Mouse (Mus musculus): ENCODE measurements around the gene Gm26657. TPM values are rescaled to one million over a fixed set of nuclear protein-coding genes. Genes with fewer than 3 reads are reported as not detected.

Gm26657 gene
- polyA plus RNA-seq, 1 experiment from 2014 or later: not detected

- 99% methylated on average over 2 of the region's 2 CpGs for WGBS
- Histone ChIP-seq H3K27me3 (ENCODE audit: control insufficient read depth, insufficient read depth, low read length) (no peaks in the 10 kb centered on the region), H3K4me2 (replicated peaks) (no peak overlapping the region), H3K36me3 (replicated peaks; ENCODE audit: control insufficient read depth, insufficient read depth) (peaks cover 54% of the 10 kb centered on the region), H3K27ac (no peak overlapping the region), H3K9me3 (ENCODE audit: control insufficient read depth, low read length) (no peaks in the 10 kb centered on the region), H3K9ac (no peak overlapping the region), H3K4me3 (replicated peaks; ENCODE audit: low read length) (no peak overlapping the region), H3K4me1 (replicated peaks; ENCODE audit: control insufficient read depth, insufficient read depth, low read length) (no peaks in the 10 kb centered on the region)
- no peak for DNase-seq (ENCODE audit: low spot score)
- ATAC-seq (ENCODE audit: low FRiP score): no peak
These were observed 6.5 kb downstream of the Gm26657 start for GRCm38 (mm10) chr4:56746345-56746744.

- DNase-seq (ENCODE audit: low spot score) (no peak), ATAC-seq (ENCODE audit: low FRiP score) (no peak)
- Histone ChIP-seq H3K9me3 (ENCODE audit: control insufficient read depth, low read length) (no peaks in the 10 kb centered on the region), H3K9ac (no peak overlapping the region), H3K4me2 (replicated peaks) (no peak overlapping the region), H3K4me3 (replicated peaks; ENCODE audit: low read length) (no peak overlapping the region), H3K27ac (no peak overlapping the region), H3K4me1 (replicated peaks; ENCODE audit: control insufficient read depth, insufficient read depth, low read length) (no peaks in the 10 kb centered on the region), H3K36me3 (replicated peaks; ENCODE audit: control insufficient read depth, insufficient read depth) (peaks cover 63% of the 10 kb centered on the region), H3K27me3 (ENCODE audit: control insufficient read depth, insufficient read depth, low read length) (no peaks in the 10 kb centered on the region)
- 97% methylated on average over 9 of the region's 9 CpGs for whole genome bisulfite sequencing
These were observed 7.6 kb downstream of the Gm26657 start for GRCm38 (mm10) chr4:56747456-56747855.

GRCm38 (mm10) chr4:56756021-56756420 is 16.2 kb downstream of the Gm26657 start:
- H3K9me3 ChIP-seq (ENCODE audit: control insufficient read depth, low read length): no peaks in the 10 kb centered on the region
- 97% methylated on average over 5 of the region's 5 CpGs for WGBS
- no peaks in the 10 kb centered on the region for H3K27me3 ChIP-seq (ENCODE audit: control insufficient read depth, insufficient read depth, low read length)
- H3K36me3 ChIP-seq (replicated peaks; ENCODE audit: control insufficient read depth, insufficient read depth): peaks cover 90% of the 10 kb centered on the region
- DNase-seq (ENCODE audit: low spot score) (no peak), ATAC-seq (ENCODE audit: low FRiP score) (no peak)
- no peaks in the 10 kb centered on the region for H3K4me1 ChIP-seq (replicated peaks; ENCODE audit: control insufficient read depth, insufficient read depth, low read length)
- H3K4me3 ChIP-seq (replicated peaks; ENCODE audit: low read length): no peak overlapping the region
- no peak overlapping the region for H3K27ac ChIP-seq
- H3K9ac ChIP-seq: no peak overlapping the region
- H3K4me2 ChIP-seq (replicated peaks): no peak overlapping the region

GRCm38 (mm10) chr4:56756966-56757600 is 17.2 kb downstream of the Gm26657 start:
- H3K4me2 ChIP-seq (replicated peaks): no peak overlapping the region
- H3K9me3 ChIP-seq (ENCODE audit: control insufficient read depth, low read length): no peaks in the 10 kb centered on the region
- no peaks in the 10 kb centered on the region for H3K27me3 ChIP-seq (ENCODE audit: control insufficient read depth, insufficient read depth, low read length)
- 95% methylated on average over 10 of the region's 10 CpGs for WGBS
- no peak overlapping the region for H3K9ac ChIP-seq
- H3K27ac ChIP-seq: no peak overlapping the region
- H3K4me1 ChIP-seq (replicated peaks; ENCODE audit: control insufficient read depth, insufficient read depth, low read length): no peaks in the 10 kb centered on the region
- no peak for ATAC-seq (ENCODE audit: low FRiP score)
- peaks cover 90% of the 10 kb centered on the region for H3K36me3 ChIP-seq (replicated peaks; ENCODE audit: control insufficient read depth, insufficient read depth)
- no peak overlapping the region for H3K4me3 ChIP-seq (replicated peaks; ENCODE audit: low read length)
- DNase-seq (ENCODE audit: low spot score): no peak

GRCm38 (mm10) chr4:56757693-56758092 is 17.8 kb downstream of the Gm26657 start:
- no peak overlapping the region for H3K4me2 ChIP-seq (replicated peaks)
- H3K36me3 ChIP-seq (replicated peaks; ENCODE audit: control insufficient read depth, insufficient read depth): peaks cover 95% of the 10 kb centered on the region
- ATAC-seq (ENCODE audit: low FRiP score) (no peak), DNase-seq (ENCODE audit: low spot score) (no peak)
- no peaks in the 10 kb centered on the region for H3K4me1 ChIP-seq (replicated peaks; ENCODE audit: control insufficient read depth, insufficient read depth, low read length)
- no peak overlapping the region for H3K27ac ChIP-seq
- 95% methylated on average over 1 of the region's 1 CpGs for WGBS
- H3K9me3 ChIP-seq (ENCODE audit: control insufficient read depth, low read length): no peaks in the 10 kb centered on the region
- H3K27me3 ChIP-seq (ENCODE audit: control insufficient read depth, insufficient read depth, low read length): no peaks in the 10 kb centered on the region
- no peak overlapping the region for H3K9ac ChIP-seq
- H3K4me3 ChIP-seq (replicated peaks; ENCODE audit: low read length): no peak overlapping the region

GRCm38 (mm10) chr4:56767861-56768284 is 28.0 kb downstream of the Gm26657 start:
- Histone ChIP-seq H3K4me3 (replicated peaks; ENCODE audit: low read length) (no peak overlapping the region), H3K9me3 (ENCODE audit: control insufficient read depth, low read length) (no peaks in the 10 kb centered on the region), H3K36me3 (replicated peaks; ENCODE audit: control insufficient read depth, insufficient read depth) (peaks cover 92% of the 10 kb centered on the region), H3K27ac (no peak overlapping the region), H3K4me1 (replicated peaks; ENCODE audit: control insufficient read depth, insufficient read depth, low read length) (no peaks in the 10 kb centered on the region), H3K4me2 (replicated peaks) (no peak overlapping the region), H3K27me3 (ENCODE audit: control insufficient read depth, insufficient read depth, low read length) (no peaks in the 10 kb centered on the region), H3K9ac (no peak overlapping the region)
- no peak for ATAC-seq (ENCODE audit: low FRiP score)
- no peak for DNase-seq (ENCODE audit: low spot score)
- 78% methylated on average over 5 of the region's 5 CpGs for WGBS

GRCm38 (mm10) chr4:56768913-56769312 is 29.0 kb downstream of the Gm26657 start:
- Histone ChIP-seq H3K36me3 (replicated peaks; ENCODE audit: control insufficient read depth, insufficient read depth) (peaks cover 97% of the 10 kb centered on the region), H3K4me1 (replicated peaks; ENCODE audit: control insufficient read depth, insufficient read depth, low read length) (no peaks in the 10 kb centered on the region), H3K4me3 (replicated peaks; ENCODE audit: low read length) (no peak overlapping the region), H3K9me3 (ENCODE audit: control insufficient read depth, low read length) (no peaks in the 10 kb centered on the region), H3K4me2 (replicated peaks) (no peak overlapping the region), H3K27ac (no peak overlapping the region), H3K9ac (no peak overlapping the region), H3K27me3 (ENCODE audit: control insufficient read depth, insufficient read depth, low read length) (no peaks in the 10 kb centered on the region)
- DNase-seq (ENCODE audit: low spot score): no peak
- ATAC-seq (ENCODE audit: low FRiP score): no peak
- WGBS: 95% methylated on average over 7 of the region's 7 CpGs

GRCm38 (mm10) chr4:56771065-56771464 is 31.2 kb downstream of the Gm26657 start:
- 85% methylated on average over 1 of the region's 1 CpGs for WGBS
- no peak for DNase-seq (ENCODE audit: low spot score)

More at GRCm38 (mm10) chr4:56771065-56771464, 31.2 kb downstream of the Gm26657 start:
- Histone ChIP-seq H3K27me3 (ENCODE audit: control insufficient read depth, insufficient read depth, low read length) (no peaks in the 10 kb centered on the region), H3K36me3 (replicated peaks; ENCODE audit: control insufficient read depth, insufficient read depth) (peaks cover 97% of the 10 kb centered on the region), H3K9ac (no peak overlapping the region), H3K4me2 (replicated peaks) (no peak overlapping the region), H3K4me1 (replicated peaks; ENCODE audit: control insufficient read depth, insufficient read depth, low read length) (no peaks in the 10 kb centered on the region), H3K4me3 (replicated peaks; ENCODE audit: low read length) (no peak overlapping the region), H3K9me3 (ENCODE audit: control insufficient read depth, low read length) (no peaks in the 10 kb centered on the region), H3K27ac (no peak overlapping the region)
- ATAC-seq (ENCODE audit: low FRiP score): no peak
